Mouse (Mus musculus) gastrocnemius, postnatal 25 days (tissue): ENCODE data around the gene Pcdh9. TPM values are rescaled to one million over a fixed set of nuclear protein-coding genes. Genes with fewer than 3 reads are reported as not detected.

Experiments used
- DNase-seq: peaks from one replicate; pipeline ENCODE4 v3.0.0; 2022
- total RNA-seq, 2 experiments: library from RNA; stranded (reverse); gene quantifications; 1 replicate in 1 of 2; 2 replicates in 1 of 2; pipeline ENCODE4 v1.2.3; 2021

Gene Pcdh9
- total RNA-seq, 2 experiments from 2014 or later, result 0.54 to 1.1 TPM

DNA sequence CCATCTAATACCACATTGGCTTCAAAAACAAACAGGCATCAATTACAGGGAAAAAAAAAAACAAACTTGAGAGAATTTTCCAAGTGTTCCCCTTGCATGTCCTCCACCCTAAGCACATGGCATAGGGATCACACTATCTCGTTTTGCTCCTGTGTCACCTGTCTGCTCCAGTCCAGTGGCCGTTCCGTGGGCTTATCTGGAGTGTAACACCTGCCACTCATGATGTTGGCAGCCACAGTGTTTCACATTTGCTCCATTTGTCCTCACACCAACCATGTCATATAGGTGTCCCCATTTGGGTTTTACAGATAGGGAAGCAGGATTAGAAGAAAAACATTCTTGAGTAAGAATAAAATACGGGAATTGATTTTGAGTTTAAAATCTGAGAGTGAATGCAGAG lies 514.3 kb downstream of the Pcdh9 start:
- DNase-seq, result no peak

DNA sequence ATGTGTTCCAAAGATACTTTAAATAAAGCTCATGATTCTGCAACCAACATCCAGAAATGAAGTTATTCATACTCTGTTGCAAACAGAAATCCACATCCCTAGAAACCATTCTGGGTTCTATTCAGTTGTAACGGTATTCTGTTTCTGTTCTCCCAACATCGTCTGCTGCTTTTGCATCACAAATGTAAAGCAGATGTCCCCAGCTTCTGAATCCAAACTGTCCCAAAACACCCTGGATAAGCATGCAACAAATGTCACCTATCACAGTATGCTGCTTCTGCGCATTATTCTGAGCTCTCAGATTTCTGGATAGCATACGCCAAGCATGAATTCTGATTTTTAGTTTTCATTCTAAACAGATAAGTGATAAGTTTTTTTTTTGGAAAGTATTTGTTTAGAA lies 516.3 kb downstream of the Pcdh9 start:
- DNase-seq, result no peak

DNA sequence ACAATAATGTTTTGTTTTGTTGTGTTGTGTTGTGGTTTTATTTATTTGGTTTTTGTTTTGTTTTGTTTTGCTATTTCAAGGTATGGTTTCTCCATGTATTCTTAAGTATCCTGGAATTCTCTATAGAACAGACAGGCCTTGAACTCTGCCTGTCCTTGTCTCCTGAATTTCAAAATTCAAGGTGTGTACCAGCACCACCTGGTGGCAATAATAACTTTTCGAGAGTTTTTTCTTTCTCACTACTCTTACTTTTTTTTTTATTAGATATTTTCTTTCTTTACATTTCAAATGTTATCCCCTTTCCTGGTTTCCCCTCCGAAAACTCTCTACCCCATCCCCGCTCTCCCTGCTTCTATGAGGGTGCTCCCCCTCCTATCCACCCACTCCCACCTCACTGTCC lies 536.3 kb downstream of the Pcdh9 start:
- DNase-seq, result no peak

DNA sequence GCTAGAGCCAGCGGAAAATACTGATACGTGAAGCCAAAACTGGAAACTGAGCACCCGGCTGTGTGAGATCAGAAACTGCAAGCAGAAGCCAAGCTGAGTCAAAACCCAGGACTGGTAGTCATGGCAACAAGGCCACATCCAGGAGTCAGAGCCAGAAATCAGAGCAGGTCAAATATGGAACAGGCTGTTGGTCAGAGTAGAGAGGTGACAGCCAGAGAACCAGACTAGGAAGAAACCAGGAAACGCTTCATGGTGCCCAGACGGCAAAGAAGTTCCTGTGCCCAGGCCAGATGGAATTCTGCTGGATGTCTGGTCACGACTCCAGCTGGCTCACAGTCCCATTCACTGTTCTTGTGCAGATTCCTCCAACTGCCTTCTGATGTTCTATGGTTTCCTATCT lies 539.6 kb downstream of the Pcdh9 start:
- peak; percentile 80 for DNase-seq

DNA sequence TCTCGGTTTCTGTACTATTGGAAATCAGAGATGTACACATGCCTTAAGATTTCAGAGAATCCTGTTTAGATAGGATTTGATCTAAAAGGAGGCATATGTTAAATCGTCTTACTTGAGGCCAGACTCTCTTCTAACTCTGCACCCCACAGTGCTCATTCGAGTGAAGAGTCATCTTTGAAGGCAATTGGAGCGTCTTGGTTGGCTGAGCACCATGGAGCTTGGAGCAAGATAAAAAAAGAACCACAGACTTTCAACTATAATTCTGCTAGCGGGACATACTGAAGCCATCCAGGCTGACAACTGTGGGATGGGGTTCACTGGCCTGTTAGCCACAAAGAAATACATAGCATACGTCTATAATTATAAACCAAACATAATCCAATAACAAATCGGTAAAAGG lies 541.3 kb downstream of the Pcdh9 start:
- DNase-seq, result no peak

DNA sequence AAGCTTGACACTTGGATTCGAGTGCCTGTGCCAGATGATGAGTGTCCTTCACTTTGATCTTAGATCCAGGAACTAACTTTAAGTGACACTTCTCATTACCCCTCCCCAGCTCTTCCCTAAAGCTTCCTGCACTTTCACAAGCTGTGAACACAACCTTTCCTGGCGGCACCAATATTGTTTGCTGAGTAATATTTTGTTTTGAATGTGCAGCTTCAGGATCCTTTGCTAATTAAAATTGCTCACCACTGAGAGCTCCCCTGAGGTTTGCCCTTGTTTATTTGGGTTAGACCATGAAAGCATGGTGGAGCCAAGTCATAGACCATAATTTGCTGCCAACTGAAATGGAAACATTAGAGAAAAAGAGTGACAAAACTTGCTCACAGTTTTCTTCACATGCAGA lies 543.4 kb downstream of the Pcdh9 start:
- no peak for DNase-seq

DNA sequence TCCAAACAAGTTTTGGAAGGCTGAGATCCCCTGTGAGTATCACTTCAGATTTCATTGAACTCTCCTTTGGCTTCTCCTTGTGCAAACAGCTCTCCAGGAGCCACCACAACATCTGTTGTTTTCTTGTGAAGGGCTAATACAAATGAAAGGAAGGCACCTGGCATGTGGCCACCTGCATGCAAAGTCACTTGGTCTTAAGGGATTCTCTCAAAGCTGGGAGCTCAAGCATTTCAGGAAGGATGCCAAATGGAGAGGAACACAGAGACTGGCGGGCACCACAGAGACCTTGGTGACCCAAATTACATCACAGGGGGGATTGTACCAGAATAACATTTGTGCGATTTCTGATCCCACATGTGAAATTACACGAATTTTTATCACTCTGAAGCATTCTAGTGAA lies 547.7 kb downstream of the Pcdh9 start:
- peak; percentile 6 for DNase-seq

DNA sequence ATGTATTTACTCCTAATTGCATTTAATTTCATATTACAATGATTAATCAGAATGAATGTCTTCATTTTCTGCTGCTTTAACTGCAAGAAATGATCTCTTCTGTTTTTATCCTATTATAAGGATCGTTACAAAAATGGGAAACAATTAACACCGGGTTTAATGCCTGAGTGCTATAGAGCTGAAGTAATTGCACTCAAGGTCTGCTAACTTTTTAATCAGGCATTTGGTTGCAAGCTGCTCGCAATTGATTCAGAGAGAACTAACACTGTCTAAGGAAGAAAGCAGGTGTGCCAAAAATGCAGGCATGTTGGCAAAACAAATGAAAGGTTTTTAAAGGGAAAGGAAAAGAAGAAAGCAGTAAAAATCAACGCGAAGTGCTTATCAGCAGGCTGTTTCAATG lies 549.1 kb downstream of the Pcdh9 start:
- no peak for DNase-seq

DNA sequence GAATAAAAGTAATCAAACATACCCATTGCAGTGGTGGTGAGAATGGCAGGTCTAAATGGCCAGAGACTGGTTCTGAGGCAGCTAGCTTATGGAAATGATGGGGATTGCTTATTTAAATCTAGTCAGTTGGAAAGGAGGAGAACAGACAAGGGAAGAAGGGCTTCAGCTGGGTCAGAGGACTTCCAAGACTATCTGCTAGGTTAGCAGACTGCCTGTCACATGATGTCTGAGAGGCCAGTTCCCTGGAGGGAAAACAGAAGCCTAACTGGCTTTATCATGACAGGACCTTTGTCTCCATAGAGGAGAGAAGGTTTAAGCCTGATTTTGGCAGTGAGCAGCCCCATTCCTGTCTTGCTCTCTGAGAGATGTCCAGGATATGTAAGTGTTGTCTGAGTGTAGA lies 561.2 kb downstream of the Pcdh9 start:
- no peak for DNase-seq

DNA sequence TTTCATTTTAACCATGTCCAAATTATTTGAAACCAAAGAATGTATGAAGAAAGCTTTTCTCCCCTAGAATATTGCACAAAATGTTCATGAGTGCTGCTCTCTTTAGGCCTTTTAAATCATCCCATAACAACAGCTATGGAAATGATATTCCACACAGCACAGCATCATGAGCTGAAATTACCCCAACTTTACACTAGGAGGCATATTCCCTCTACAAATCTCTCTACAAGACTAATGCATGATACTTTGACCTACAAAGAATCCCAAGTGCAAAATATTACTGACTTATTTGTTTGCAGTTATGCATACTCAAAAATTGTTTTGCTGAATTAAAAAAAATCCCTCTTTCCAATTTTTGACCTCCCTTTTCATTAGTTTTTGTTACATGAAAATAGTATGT lies 573.1 kb downstream of the Pcdh9 start:
- no peak for DNase-seq

DNA sequence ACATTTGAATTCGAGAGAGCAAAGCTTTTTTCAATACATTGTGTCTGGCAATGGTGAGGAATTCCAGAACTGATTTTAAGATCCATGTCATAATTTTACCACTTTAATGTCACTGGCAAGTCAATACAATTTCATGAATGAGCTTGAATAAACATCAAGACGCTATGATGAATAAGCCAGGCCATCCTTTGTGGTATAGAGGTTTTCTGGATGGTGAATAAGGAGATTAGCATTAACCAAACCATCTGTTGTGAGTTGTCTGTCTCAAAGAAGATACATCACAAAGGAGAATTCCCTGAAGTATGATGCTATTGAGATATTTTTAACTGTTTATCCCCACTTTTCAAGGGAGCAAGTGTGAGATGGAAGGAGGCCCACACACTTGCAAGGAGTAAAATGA lies 602.1 kb downstream of the Pcdh9 start:
- DNase-seq, result no peak

DNA sequence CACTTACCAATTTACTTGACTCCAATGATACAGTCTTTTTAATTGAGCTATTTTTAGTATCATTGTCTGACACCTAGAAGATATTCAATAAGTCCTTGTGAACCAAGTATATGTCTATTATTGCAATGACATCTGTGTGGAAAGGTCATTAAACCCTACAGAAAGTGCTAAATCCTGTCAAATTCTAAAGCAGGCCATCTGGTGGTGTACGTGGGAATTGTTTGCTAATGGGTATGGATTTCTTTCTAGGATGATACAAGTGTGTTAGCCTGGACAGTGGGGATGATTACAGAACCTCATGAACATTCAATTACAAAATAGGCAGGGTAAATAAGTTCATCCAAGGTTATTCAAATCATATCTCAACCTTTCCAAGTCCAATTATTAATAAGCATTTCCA lies 602.8 kb downstream of the Pcdh9 start:
- DNase-seq, result no peak

DNA sequence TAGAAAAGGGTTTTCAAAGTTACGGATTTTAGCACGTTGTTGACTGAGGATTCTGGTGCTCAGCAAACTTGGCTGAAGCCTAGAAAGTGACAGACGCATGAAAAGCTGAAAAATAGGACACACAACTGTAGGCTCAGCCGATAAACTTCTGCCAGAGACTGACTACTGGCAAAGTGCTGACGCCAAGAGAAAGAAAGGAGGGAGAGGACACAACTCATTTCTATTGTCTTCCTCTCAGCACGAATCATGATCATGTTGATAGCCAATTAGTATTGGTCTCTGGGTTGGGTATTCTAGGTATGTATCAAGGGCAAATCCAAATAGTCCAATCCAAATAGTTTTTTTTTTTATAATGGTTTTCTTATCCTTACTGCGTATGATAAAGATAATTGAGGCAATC lies 605.3 kb downstream of the Pcdh9 start:
- DNase-seq, result no peak

DNA sequence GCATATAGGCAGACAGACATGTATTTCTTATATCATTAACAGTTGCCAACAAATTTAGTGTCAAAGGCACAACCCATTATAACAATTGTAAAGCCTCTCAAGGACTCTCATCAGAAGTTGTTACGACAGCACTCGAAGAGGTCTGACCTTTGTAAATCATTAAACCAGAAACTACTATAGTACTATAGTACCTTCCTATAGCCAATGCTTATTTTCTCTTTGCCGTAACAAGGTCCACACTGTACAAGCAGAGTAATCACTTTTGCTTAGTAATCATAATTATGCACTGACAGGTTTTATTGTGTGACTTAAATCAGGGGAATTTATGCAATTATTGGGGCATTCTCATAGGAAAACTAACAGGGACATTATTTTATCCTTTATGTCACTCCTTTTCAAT lies 606.5 kb downstream of the Pcdh9 start:
- DNase-seq, result no peak

DNA sequence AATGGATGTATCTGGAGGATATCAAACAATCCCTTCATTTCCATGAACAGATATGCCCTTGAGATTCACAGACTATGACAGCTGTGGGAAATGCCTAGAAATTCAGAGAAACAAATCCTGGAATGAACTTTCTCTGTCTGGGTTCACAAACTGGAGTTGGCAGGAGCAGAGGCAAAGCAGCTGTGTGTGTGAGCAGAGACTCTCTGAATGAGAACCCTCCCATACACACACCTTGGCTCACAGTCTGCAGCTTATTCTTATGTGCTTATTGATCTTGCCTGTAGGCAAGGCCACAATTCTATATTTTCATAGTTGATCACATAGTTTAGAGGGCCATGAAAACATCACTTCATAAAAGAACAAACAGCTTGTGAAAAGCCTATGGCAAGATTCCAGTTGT lies 614.8 kb downstream of the Pcdh9 start:
- DNase-seq, result no peak

DNA sequence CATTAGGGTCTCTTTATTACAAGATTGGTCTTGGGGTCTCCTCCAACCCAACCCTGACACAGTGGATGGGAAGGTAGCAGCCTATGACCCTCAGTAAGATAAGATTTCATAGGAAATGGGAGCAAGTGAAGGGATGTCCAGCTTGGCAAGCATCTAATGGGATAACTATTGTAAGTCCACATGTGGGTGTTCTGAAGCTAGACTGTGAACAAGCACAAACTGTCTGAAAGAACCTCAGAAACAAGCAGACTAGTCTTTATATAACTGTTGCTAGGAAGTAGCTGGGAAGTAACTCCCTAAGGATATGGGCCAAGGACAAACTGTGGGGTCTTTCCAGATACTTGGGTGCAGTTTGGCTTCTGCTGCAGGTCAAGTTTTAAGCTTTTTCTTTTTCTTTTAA lies 615.7 kb downstream of the Pcdh9 start:
- no peak for DNase-seq

DNA sequence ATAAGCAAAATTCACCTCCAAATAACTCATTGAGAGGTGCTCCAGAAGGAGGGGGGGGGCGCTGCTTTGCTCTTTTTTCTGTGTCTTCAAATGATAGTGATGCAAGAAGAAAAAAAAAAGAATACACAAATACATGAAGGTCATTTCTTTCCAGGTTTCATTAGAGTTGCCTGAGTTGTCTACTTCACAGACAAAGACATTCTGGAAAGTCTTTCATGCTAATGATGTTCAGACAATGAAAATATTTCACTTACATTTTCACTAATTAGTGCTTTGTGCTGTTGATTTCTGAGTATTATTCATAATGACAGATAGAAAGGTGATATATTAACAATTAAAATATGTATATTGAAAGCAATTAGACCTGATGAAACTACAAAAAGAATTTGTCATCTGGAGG lies 637.1 kb downstream of the Pcdh9 start:
- DNase-seq, result no peak

DNA sequence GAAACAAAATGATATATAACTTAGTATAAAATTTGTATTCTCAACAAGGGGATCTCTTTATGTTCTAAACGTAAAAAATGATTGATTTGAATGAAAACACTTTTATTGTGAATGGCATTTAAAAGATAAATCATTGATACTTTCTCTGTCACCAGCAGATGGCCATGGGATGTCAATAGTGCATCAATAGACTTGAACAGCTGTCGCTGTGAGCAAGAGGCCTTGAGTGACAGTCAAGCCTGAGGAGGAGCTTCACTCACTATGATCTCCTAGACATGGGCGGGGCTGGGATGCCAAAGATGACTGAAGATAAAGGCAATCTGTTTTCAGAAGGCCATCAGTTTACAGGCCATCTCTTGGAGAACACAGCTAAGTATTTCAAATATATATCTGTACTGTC lies 650.2 kb downstream of the Pcdh9 start:
- DNase-seq, result no peak

DNA sequence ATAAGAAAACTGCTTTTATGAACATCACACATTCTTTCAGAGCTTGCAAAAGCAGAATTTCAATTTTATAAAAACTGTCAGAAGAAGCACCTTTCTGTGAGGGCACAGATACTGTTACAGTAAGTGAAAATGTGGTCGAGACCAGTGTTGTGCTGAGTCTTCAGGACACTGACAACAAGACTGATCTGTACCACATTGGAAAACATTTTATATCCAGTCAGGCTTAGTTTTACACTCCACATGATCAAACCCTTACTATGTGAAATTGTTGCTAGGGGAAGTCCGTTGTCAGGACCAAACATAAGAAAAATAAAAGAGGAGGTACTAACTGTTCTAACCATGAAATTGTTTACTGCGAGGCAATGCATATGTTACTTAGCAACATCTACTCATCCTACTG lies 656.1 kb downstream of the Pcdh9 start:
- DNase-seq, result no peak

DNA sequence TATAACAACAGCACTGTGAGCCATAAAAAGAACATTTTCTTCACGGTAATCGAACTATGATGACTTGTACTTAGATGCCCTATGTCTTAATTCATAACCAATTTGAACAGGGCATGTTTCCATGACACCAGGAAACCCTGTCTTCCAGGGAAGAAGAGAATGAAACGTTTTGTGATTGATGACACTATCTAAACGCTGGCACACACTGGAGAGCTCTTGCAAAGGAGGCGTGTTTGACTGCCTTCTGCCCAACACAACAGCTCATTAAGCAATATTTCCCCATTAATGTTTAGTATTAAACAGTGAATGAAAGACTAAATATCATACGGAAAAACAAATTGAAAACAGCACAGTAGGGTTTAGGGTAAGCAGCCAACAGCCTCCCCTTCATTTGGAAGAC lies 656.9 kb downstream of the Pcdh9 start:
- no peak for DNase-seq

DNA sequence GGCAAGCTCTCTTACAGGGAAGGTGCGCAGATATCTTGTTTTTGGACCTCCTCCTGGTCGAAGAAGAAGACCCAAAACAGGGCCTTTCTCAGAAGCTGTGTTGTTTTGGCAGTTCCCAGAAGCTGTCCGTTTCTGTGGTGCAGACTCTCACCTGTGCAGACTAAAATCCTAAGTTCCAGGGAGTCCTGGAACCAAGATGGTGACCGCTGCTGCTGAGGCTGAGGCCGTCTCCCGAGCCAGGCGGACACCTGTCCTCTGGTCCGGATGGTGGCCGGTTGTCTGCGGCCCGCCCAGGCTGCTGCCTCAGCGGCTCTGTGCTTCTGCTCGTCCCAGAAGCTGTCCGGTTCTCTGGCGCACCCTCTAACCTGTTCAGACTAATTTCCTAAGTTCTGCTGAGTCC lies 675.6 kb downstream of the Pcdh9 start:
- DNase-seq, result peak; percentile 81

DNA sequence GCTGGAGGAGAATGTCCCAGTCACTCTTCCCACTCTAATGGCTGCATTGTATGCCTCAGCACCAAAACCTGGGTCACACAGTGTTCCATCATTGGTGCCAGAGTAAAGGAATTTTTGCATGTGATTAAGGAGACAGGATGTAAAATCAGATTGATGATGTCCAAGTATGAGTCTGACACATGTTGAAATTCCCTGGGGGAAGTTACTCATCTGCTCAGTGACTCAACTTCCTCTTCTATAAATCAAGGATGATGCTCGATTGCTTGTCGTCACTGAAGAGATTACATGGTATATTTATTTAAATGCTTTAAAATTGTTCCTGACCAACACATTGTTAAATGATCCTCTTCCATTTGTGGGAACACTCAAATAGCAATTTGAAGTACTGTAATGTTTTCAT lies 690.7 kb downstream of the Pcdh9 start:
- DNase-seq, result no peak

DNA sequence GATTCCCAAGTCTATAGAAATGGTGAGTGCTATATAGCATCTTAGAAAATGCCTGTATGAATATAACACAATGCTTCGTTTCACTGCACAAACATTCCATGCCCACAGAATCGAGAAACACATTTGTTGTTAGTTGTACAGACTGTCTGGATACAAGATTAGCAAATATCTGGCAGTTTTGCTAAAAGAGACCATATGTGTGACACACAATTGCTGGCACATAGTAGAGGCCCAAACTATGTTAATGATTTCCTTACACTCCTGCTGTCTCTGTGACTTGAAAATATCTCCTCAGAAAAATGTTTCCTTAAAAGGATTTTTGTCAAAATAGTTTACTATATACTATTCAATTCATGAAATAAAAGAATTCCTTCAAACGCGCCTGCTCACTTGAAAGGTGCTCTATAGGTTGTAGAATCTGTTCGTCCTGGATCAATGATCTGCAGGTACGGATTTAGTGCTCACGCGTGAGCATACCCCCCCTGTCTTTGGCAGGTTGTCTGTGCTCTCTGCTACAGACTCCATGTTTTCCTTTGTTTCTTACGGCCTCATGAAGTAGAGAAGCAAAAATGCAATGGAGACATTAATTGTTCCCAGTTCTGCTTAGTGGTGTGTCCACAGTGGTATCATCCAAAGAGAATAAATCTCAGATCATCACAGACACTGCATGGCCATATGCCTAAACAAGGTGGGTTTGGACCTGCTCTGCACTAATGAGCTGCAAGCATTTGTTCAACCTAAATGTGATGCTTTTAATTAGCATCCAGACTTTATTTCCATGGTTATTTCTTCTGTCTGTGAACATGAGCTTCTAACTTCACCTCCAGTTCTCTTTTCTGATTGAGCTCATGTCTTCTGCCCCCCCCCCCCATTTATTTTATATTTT lies 707.6 kb downstream of the Pcdh9 start:
- DNase-seq, result no peak

DNA sequence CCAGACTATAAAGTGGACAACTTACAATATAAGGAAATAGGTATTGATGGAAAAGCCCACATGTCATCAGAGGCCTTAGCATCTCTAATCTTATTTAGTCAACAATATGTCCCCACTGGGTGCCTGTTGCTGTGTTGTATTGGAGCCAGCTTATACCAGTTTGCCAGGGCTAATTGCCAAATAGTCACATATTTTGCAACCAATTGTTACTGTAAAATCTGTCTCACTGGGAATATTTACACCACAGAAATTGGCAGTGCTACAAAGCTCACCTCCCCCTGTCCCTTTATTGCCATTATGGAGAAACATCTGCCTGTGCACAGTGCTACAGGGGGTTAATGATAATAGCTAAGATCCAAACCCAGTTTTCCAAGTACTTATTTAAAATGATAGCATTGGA lies 721.3 kb downstream of the Pcdh9 start:
- peak; percentile 4 for DNase-seq

DNA sequence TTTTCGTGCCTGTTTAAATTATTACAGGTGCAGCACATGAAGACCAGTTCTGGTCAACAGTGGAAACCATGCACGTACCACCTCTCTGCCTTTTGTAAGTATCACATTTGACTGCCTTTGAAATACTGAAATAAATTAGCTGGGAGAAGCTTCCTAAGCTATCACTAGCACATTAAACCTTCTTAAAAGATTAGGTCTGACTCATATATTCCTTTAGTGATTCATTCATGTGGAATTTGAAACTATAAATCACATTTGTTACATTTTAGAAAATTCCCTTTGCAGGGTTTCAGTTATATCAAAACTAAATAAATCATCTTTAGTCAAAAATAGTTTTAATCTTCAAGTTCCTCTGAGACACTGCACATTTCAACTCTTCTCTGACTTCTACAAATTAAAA lies 722.1 kb downstream of the Pcdh9 start:
- DNase-seq, result no peak
